Mouse (Mus musculus): ENCODE data around the gene Rpgrip1. TPM values are rescaled to one million over a fixed set of nuclear protein-coding genes. Genes with fewer than 3 reads are reported as not detected.

Gene Rpgrip1
- polyA plus RNA-seq, 1 experiment from 2014 or later: 32.6 TPM

GRCm38 (mm10) chr14:52104677-52105285 lies 5.7 kb upstream of the Rpgrip1 start:
- Histone ChIP-seq H3K27ac (replicated peaks in 1 of 2; ENCODE audit: control insufficient read depth in 1 of 2, insufficient read depth in 1 of 2, low read depth in 2 of 2, low read length in 2 of 2) (peak overlapping the region; percentile 92 to 95), H3K9ac (ENCODE audit: low read length) (peak overlapping the region; percentile 73), H3K9me3 (ENCODE audit: control insufficient read depth, low read length) (no peaks in the 10 kb centered on the region), H3K4me2 (ENCODE audit: low read length) (peak overlapping the region; percentile 77), H3K36me3 (ENCODE audit: control insufficient read depth, insufficient read depth, low read length) (peaks cover 16% of the 10 kb centered on the region), H3K4me1 (ENCODE audit: control insufficient read depth in 2 of 2, insufficient read depth in 2 of 2, low read length in 2 of 2) (peaks cover 10 to 36% of the 10 kb centered on the region in 2 experiments), H3K4me3 (ENCODE audit: control insufficient read depth in 1 of 2, insufficient read depth in 1 of 2, low read depth in 1 of 2, low read length in 2 of 2) (peak overlapping the region; percentile 31 to 34), H3K27me3 (ENCODE audit: control insufficient read depth, insufficient read depth, low read length) (no peaks in the 10 kb centered on the region)
- WGBS: 42% methylated on average over 7 of the region's 7 CpGs
- 0 out of 2 replicates have a peak, but pooled peaks have one; percentile 1 for ATAC-seq (ENCODE audit: insufficient number of reproducible peaks, insufficient read depth, low FRiP score, low read depth)

- Histone ChIP-seq H3K4me2 (ENCODE audit: low read length) (no peak overlapping the region), H3K9me3 (ENCODE audit: control insufficient read depth, low read length) (no peaks in the 10 kb centered on the region), H3K9ac (ENCODE audit: low read length) (no peak overlapping the region), H3K27ac (replicated peaks in 1 of 2; ENCODE audit: control insufficient read depth in 1 of 2, insufficient read depth in 1 of 2, low read depth in 2 of 2, low read length in 2 of 2) (peak overlapping the region in 1 of 2 experiments; percentile 95; a peak in 1 of 4 replicates), H3K4me1 (ENCODE audit: control insufficient read depth in 2 of 2, insufficient read depth in 2 of 2, low read length in 2 of 2) (peaks cover 10 to 32% of the 10 kb centered on the region in 2 experiments), H3K36me3 (ENCODE audit: control insufficient read depth, insufficient read depth, low read length) (peaks cover 15% of the 10 kb centered on the region), H3K27me3 (ENCODE audit: control insufficient read depth, insufficient read depth, low read length) (no peaks in the 10 kb centered on the region), H3K4me3 (ENCODE audit: control insufficient read depth in 1 of 2, insufficient read depth in 1 of 2, low read depth in 1 of 2, low read length in 2 of 2) (no peak overlapping the region)
- 85% methylated on average over 2 of the region's 2 CpGs for WGBS
- no peak for ATAC-seq (ENCODE audit: insufficient number of reproducible peaks, insufficient read depth, low FRiP score, low read depth)
Observed at GRCm38 (mm10) chr14:52105308-52105707, 5.2 kb upstream of the Rpgrip1 start.

GRCm38 (mm10) chr14:52106741-52107140 lies 3.8 kb upstream of the Rpgrip1 start:
- Histone ChIP-seq H3K4me3 (ENCODE audit: control insufficient read depth in 1 of 2, insufficient read depth in 1 of 2, low read depth in 1 of 2, low read length in 2 of 2) (no peak overlapping the region), H3K9me3 (ENCODE audit: control insufficient read depth, low read length) (no peaks in the 10 kb centered on the region), H3K27ac (replicated peaks in 1 of 2; ENCODE audit: control insufficient read depth in 1 of 2, insufficient read depth in 1 of 2, low read depth in 2 of 2, low read length in 2 of 2) (peak overlapping the region; percentile 83 to 90), H3K9ac (ENCODE audit: low read length) (peak overlapping the region; percentile 49; the same call in 1 of the 2 replicates), H3K27me3 (ENCODE audit: control insufficient read depth, insufficient read depth, low read length) (no peaks in the 10 kb centered on the region), H3K36me3 (ENCODE audit: control insufficient read depth, insufficient read depth, low read length) (peaks cover 6% of the 10 kb centered on the region), H3K4me1 (ENCODE audit: control insufficient read depth in 2 of 2, insufficient read depth in 2 of 2, low read length in 2 of 2) (peaks cover 8 to 19% of the 10 kb centered on the region in 2 experiments), H3K4me2 (ENCODE audit: low read length) (peak overlapping the region; percentile 47)
- no peak for ATAC-seq (ENCODE audit: insufficient number of reproducible peaks, insufficient read depth, low FRiP score, low read depth)
- WGBS: 13% methylated on average over 10 of the region's 10 CpGs

- no peak overlapping the region for H3K4me3 ChIP-seq (ENCODE audit: control insufficient read depth in 1 of 2, insufficient read depth in 1 of 2, low read depth in 1 of 2, low read length in 2 of 2)
- H3K4me2 ChIP-seq (ENCODE audit: low read length): no peak overlapping the region
- WGBS: 79% methylated on average over 2 of the region's 2 CpGs
- H3K27ac ChIP-seq (replicated peaks in 1 of 2; ENCODE audit: control insufficient read depth in 1 of 2, insufficient read depth in 1 of 2, low read depth in 2 of 2, low read length in 2 of 2): no peak overlapping the region
- no peaks in the 10 kb centered on the region for H3K36me3 ChIP-seq (ENCODE audit: control insufficient read depth, insufficient read depth, low read length)
- no peak overlapping the region for H3K9ac ChIP-seq (ENCODE audit: low read length)
- peaks cover 8 to 13% of the 10 kb centered on the region in 2 experiments; a peak in 3 of 4 replicates for H3K4me1 ChIP-seq (ENCODE audit: control insufficient read depth in 2 of 2, insufficient read depth in 2 of 2, low read length in 2 of 2)
- H3K9me3 ChIP-seq (ENCODE audit: control insufficient read depth, low read length): no peaks in the 10 kb centered on the region
- H3K27me3 ChIP-seq (ENCODE audit: control insufficient read depth, insufficient read depth, low read length): no peaks in the 10 kb centered on the region
- ATAC-seq (ENCODE audit: insufficient number of reproducible peaks, insufficient read depth, low FRiP score, low read depth): no peak
Observed at GRCm38 (mm10) chr14:52108025-52108424, 2.5 kb upstream of the Rpgrip1 start.

GRCm38 (mm10) chr14:52114101-52114500 lies 3.6 kb downstream of the Rpgrip1 start:
- 87% methylated on average over 1 of the region's 1 CpGs for WGBS
- H3K27ac ChIP-seq (replicated peaks in 1 of 2; ENCODE audit: control insufficient read depth in 1 of 2, insufficient read depth in 1 of 2, low read depth in 2 of 2, low read length in 2 of 2): no peak overlapping the region
- H3K4me3 ChIP-seq (ENCODE audit: control insufficient read depth in 1 of 2, insufficient read depth in 1 of 2, low read depth in 1 of 2, low read length in 2 of 2): no peak overlapping the region
- H3K9ac ChIP-seq (ENCODE audit: low read length): no peak overlapping the region
- no peaks in the 10 kb centered on the region for H3K36me3 ChIP-seq (ENCODE audit: control insufficient read depth, insufficient read depth, low read length)
- H3K4me1 ChIP-seq (ENCODE audit: control insufficient read depth in 2 of 2, insufficient read depth in 2 of 2, low read length in 2 of 2): 0 out of 4 replicates have a peak, but pooled peaks cover 0 to 3% of the 10 kb centered on the region in 2 experiments
- no peaks in the 10 kb centered on the region for H3K9me3 ChIP-seq (ENCODE audit: control insufficient read depth, low read length)
- H3K27me3 ChIP-seq (ENCODE audit: control insufficient read depth, insufficient read depth, low read length): no peaks in the 10 kb centered on the region
- ATAC-seq (ENCODE audit: insufficient number of reproducible peaks, insufficient read depth, low FRiP score, low read depth): no peak
- no peak overlapping the region for H3K4me2 ChIP-seq (ENCODE audit: low read length)

GRCm38 (mm10) chr14:52117241-52117640 lies 6.7 kb downstream of the Rpgrip1 start:
- no peaks in the 10 kb centered on the region for H3K9me3 ChIP-seq (ENCODE audit: control insufficient read depth, low read length)
- H3K9ac ChIP-seq (ENCODE audit: low read length): no peak overlapping the region
- no peaks in the 10 kb centered on the region for H3K27me3 ChIP-seq (ENCODE audit: control insufficient read depth, insufficient read depth, low read length)
- 0 out of 4 replicates have a peak, but pooled peaks cover 0 to 3% of the 10 kb centered on the region in 2 experiments for H3K4me1 ChIP-seq (ENCODE audit: control insufficient read depth in 2 of 2, insufficient read depth in 2 of 2, low read length in 2 of 2)
- no peak for ATAC-seq (ENCODE audit: insufficient number of reproducible peaks, insufficient read depth, low FRiP score, low read depth)
- no peak overlapping the region for H3K4me2 ChIP-seq (ENCODE audit: low read length)
- no peaks in the 10 kb centered on the region for H3K36me3 ChIP-seq (ENCODE audit: control insufficient read depth, insufficient read depth, low read length)
- no peak overlapping the region for H3K27ac ChIP-seq (replicated peaks in 1 of 2; ENCODE audit: control insufficient read depth in 1 of 2, insufficient read depth in 1 of 2, low read depth in 2 of 2, low read length in 2 of 2)
- 98% methylated on average over 5 of the region's 5 CpGs for WGBS
- H3K4me3 ChIP-seq (ENCODE audit: control insufficient read depth in 1 of 2, insufficient read depth in 1 of 2, low read depth in 1 of 2, low read length in 2 of 2): no peak overlapping the region

- no peak for ATAC-seq (ENCODE audit: insufficient number of reproducible peaks, insufficient read depth, low FRiP score, low read depth)
- H3K27me3 ChIP-seq (ENCODE audit: control insufficient read depth, insufficient read depth, low read length): no peaks in the 10 kb centered on the region
- peak overlapping the region; percentile 80; the same call in 1 of the 2 replicates for H3K9ac ChIP-seq (ENCODE audit: low read length)
- peak overlapping the region; percentile 100 for H3K4me2 ChIP-seq (ENCODE audit: low read length)
- H3K27ac ChIP-seq (replicated peaks in 1 of 2; ENCODE audit: control insufficient read depth in 1 of 2, insufficient read depth in 1 of 2, low read depth in 2 of 2, low read length in 2 of 2): no peak overlapping the region
- peak overlapping the region; percentile 62 to 64; a peak in 3 of 4 replicates for H3K4me3 ChIP-seq (ENCODE audit: control insufficient read depth in 1 of 2, insufficient read depth in 1 of 2, low read depth in 1 of 2, low read length in 2 of 2)
- 15% methylated on average over 8 of the region's 8 CpGs for WGBS
- H3K9me3 ChIP-seq (ENCODE audit: control insufficient read depth, low read length): no peaks in the 10 kb centered on the region
- 0 out of 4 replicates have a peak, but pooled peaks cover 0 to 3% of the 10 kb centered on the region in 2 experiments for H3K4me1 ChIP-seq (ENCODE audit: control insufficient read depth in 2 of 2, insufficient read depth in 2 of 2, low read length in 2 of 2)
- H3K36me3 ChIP-seq (ENCODE audit: control insufficient read depth, insufficient read depth, low read length): no peaks in the 10 kb centered on the region
Observed at GRCm38 (mm10) chr14:52118456-52118822, 7.9 kb downstream of the Rpgrip1 start.
